Mouse (Mus musculus) forebrain, embryonic 10.5 days (tissue): ENCODE data around the gene Coro2a. TPM values are rescaled to one million over a fixed set of nuclear protein-coding genes. Genes with fewer than 3 reads are reported as not detected.
A peak's percentile ranks its signal among the peaks of the same experiment; 100 is the strongest.

Experiments used
- DNase-seq: peaks from one replicate; pipeline ENCODE4 v3.0.0-alpha.2; 2017; ENCODE audit warnings: low spot score; ENCODE audit errors: extremely low spot score
- H3K27ac ChIP-seq: fragments of 300-500 bp; sonication (generic); 2 replicates; pipeline ENCODE4 v1.5.1; 2016; ENCODE audit warnings: mild to moderate bottlenecking
- H3K27me3 ChIP-seq: fragments of 300-500 bp; sonication (generic); 2 replicates; pipeline ENCODE4 v1.6.1; 2016; ENCODE audit warnings: mild to moderate bottlenecking; ENCODE audit not compliant: poor library complexity, severe bottlenecking
- H3K36me3 ChIP-seq: fragments of 300-500 bp; sonication (generic); replicated peaks from 2 replicates; pipeline ENCODE4 v1.6.1; 2016; ENCODE audit warnings: mild to moderate bottlenecking, moderate library complexity
- H3K4me1 ChIP-seq: fragments of 300-500 bp; sonication (generic); 2 replicates; pipeline ENCODE4 v1.6.1; 2016
- H3K4me3 ChIP-seq: fragments of 300-500 bp; sonication (generic); 2 replicates; pipeline ENCODE4 v1.5.1; 2016; ENCODE audit warnings: mild to moderate bottlenecking, moderate library complexity
- H3K9me3 ChIP-seq: fragments of 300-500 bp; sonication (generic); 2 replicates; pipeline ENCODE4 v1.6.1; 2016; ENCODE audit warnings: mild to moderate bottlenecking, moderate library complexity
- WGBS: fragments of 180-500 bp; shearing (Covaris S2); methylation state at CpG from one replicate; pipeline ENCODE4 v1.1.7; 2016; 5-methylcytosine and 5-hydroxymethylcytosine counted together
- polyA plus RNA-seq: library from polyadenylated mRNA; unstranded; fragments of >200 nt; fragmentation: Nextera tagmentation; extraction: Ambion mirVana; gene quantifications from 2 replicates; pipeline ENCODE4 v1.2.1, GENCODE M21; 2016

The Coro2a gene
- polyA plus RNA-seq, 1 experiment from 2014 or later, result 2.8 TPM

- Histone ChIP-seq H3K27ac (no peak overlapping the region), H3K9me3 (no peaks in the 10 kb centered on the region), H3K4me3 (no peak overlapping the region), H3K36me3 (peaks cover 68% of the 10 kb centered on the region), H3K27me3 (peaks cover 1% of the 10 kb centered on the region), H3K4me1 (peaks cover 8% of the 10 kb centered on the region)
- WGBS, result 91% methylated on average over 12 of the region's 12 CpGs
- DNase-seq, result no peak
Measured at GRCm38 (mm10) chr4:46495543-46495942, 106.5 kb downstream of the Coro2a start.

GRCm38 (mm10) chr4:46493071-46493470 is 108.9 kb downstream of the Coro2a start:
- Histone ChIP-seq H3K4me1 (peaks cover 13% of the 10 kb centered on the region), H3K4me3 (no peak overlapping the region), H3K36me3 (peaks cover 53% of the 10 kb centered on the region), H3K27ac (no peak overlapping the region), H3K9me3 (no peaks in the 10 kb centered on the region), H3K27me3 (no peaks in the 10 kb centered on the region)
- DNase-seq, result no peak
- whole genome bisulfite sequencing, result 91% methylated on average over 6 of the region's 6 CpGs

GRCm38 (mm10) chr4:46489028-46489925 is 112.7 kb downstream of the Coro2a start, which contains the start of gene Nans:
Gene Nans (plus strand): TSS chr4:46489248.
- peaks cover 28% of the 10 kb centered on the region for H3K36me3 ChIP-seq
- H3K4me3 ChIP-seq, result peak within 1 kb of the TSS; percentile 83
- peaks cover 19% of the 10 kb centered on the region for H3K4me1 ChIP-seq
- no peaks in the 10 kb centered on the region for H3K27me3 ChIP-seq
- no peaks in the 10 kb centered on the region for H3K9me3 ChIP-seq
- WGBS, result under 1% methylated on average over 58 of the region's 58 CpGs
- DNase-seq, result peak; percentile 91
- peak within 1 kb of the TSS; percentile 91 for H3K27ac ChIP-seq

GRCm38 (mm10) chr4:46487348-46487747 is 114.7 kb downstream of the Coro2a start:
- no peak for DNase-seq
- Histone ChIP-seq H3K36me3 (peaks cover 9% of the 10 kb centered on the region; the same call in 1 of the 2 replicates), H3K4me3 (no peak overlapping the region), H3K4me1 (peaks cover 19% of the 10 kb centered on the region), H3K27ac (no peak overlapping the region), H3K27me3 (no peaks in the 10 kb centered on the region), H3K9me3 (no peaks in the 10 kb centered on the region)
- WGBS, result 89% methylated on average over 5 of the region's 5 CpGs

Other genes with a start within 250 kb of the Coro2a start
- gene Trmo, start 212.8 kb downstream of the Coro2a start, polyA plus RNA-seq, result 10.4 and 13.8 TPM in 2 replicates
- 13.8 and 19.7 TPM in 2 replicates for gene Hemgn, start 188.7 kb downstream of the Coro2a start, polyA plus RNA-seq
- gene Anp32b, start 151.3 kb downstream of the Coro2a start, polyA plus RNA-seq, result 424 and 464 TPM in 2 replicates
- gene Nans, start 113.0 kb downstream of the Coro2a start, polyA plus RNA-seq, result 75.7 and 77.5 TPM in 2 replicates
- gene Trim14, start 66.1 kb downstream of the Coro2a start, polyA plus RNA-seq, result 0.43 and 0.84 TPM in 2 replicates
- 0.73 and 0.94 TPM in 2 replicates for gene Tbc1d2, start 48.0 kb upstream of the Coro2a start, polyA plus RNA-seq